Mouse (Mus musculus) spleen, postnatal 14 days (tissue): ENCODE measurements around the gene Gls.
A peak's percentile ranks its signal among the peaks of the same experiment; 100 is the strongest.

Experiments
- DNase-seq, 2 experiments: peaks; one replicate each; pipeline ENCODE4 v3.0.0; 2021 to 2022; ENCODE audit warnings: low spot score in 2 of 2

The Gls gene

DNA sequence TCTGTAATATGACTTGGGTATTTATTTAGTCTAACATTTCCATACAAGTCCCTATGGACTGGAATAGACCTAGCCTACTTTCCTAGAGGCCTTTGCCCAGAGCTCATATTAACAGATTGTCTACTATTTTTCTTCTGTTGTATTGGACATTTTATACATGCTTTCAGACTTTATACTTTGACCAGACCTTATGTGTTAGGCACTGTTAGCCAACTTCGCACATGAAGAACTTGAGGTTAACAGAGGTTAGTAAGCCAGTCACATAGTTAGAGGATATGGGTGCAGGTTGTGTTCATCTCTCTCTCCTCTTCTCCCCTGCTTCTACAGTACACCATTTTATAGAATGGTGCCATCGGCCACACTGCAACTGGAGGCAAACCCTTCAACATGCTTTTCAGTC is 75.0 kb downstream of the Gls start:
- no peak for DNase-seq

DNA sequence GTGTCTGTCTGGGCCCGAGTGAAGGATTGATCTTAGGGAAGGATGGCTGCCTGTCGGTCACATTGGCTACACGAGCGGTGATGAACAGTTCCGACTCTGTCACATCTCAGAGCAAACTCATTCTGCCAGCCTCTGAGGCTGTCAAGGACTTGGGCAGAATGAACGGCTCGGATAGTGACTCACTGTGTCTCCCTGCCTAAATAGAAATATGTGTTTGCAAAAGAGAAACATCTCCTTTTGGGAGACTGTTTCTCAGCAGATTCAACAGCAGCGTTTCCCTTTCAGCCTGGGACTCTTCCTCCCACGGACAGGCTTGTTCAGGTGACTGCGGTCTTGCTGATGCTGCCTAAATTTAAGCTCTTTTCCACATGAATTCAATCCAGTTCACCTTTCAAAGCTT is 76.7 kb downstream of the Gls start:
- no peak for DNase-seq

DNA sequence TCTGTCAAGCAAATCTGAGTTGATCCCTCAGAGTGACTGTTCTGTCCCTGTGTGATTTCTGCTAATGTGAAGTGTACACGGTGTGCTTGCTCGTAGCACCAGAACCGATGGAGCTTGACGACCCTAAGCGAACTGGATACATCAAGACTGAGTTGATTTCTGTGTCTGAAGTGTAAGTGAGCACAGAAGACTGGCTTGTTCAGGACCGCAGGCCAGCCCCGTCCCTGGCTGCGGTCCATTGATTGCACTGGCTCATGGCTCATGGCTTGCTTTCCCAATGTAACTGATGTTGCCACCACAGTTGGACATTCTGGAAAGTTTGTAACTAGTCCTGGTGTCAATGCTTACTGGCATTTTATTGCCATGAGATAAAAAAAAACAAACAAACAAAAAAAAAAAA is 78.1 kb downstream of the Gls start:
- no peak for DNase-seq

DNA sequence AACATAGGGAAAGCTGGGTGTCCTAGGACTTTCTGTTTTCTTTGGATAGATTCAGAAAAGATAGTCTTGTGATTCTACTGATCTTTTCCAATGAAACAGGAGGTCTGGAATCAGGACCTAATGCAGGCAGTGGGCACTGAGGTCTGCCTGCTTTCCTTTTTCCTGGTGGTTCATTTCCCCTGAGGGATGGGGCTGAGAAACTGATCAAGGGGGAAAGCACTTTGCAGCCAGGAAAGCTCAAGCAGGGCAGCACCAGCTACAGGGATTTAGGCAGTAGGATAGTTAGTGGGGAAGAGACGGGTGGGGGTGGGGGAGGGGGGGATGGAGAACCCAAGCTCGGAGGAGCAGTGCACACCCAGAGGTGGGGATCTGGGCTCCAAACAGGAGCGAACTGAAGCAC is 80.1 kb downstream of the Gls start:
- no peak for DNase-seq

DNA sequence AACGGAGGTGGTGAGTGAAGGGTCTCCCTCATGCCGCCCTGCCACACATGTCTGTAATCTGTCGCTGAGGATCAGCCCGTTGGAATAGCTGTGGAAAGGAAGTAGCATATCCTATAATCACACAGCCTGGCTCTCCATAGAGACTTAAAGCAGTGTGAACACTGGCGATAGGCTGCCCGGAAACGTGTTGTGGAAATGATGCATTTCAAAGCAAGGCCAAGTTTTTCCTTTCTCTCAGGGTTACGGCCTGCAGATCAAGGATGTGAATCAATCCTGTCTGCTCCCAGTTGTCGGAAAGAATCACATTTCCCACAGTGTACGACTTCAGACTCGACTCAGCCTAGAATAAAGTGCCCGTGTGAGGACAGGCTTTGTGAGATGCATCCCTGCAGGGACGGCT is 80.7 kb downstream of the Gls start:
- DNase-seq, result no peak

DNA sequence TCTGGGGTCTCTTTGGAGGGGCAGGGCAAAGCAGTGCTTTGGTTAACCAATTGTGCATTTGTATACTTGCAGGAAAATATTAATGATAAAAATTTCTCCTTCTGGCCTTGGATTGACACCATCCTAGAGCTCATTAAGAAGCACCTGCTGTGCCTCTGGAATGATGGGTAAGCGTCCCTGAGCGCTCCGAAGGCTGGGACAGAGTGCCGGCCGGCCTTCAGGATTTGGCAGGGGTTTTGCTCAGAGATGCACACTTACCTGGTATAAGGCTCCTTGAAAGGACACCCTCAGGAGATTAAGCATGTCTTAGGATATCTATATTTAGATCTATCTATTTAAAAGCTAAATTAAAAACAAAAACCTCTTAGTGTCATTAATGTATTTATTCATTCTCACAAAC is 81.9 kb downstream of the Gls start:
- DNase-seq, result no peak

DNA sequence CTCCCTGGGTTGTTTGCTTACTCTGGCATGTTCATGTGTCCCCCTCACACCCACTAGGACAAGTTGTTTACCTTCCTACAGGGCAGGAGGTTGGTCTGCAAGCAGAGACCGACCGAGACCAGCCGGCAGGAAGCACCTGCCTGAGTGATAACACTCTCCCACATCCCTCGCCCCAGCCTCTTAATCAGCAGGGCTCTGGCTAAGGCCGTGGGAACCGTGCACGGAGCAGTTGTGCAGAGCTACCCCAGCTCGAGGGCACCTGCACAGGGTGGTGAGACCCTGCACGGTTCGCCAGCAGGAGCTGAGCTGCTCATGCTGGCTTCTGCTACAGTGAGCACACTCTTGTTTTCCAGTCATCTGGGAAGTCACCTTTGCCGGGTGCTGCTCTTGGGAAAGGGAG is 82.4 kb downstream of the Gls start:
- no peak for DNase-seq

DNA sequence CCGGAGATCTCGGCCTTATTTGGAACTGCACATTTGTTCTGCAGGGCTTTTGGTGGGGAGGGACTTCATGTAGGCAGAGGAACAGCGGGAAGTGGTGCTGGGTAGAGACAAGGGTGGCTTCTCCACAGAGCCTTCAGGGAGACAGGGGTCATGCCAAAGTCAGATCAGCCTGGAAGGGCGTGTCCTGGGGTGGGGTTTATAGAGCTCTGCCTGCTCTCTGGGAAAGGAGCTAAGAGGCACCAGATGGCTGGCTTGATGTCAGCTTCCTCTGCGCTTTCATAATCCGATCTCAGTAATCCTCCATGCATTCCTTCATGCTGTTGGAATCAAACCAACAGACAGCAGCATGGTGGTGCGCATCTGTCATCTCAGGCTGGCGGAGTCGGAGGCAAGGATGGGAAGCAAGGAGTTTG is 83.1 kb downstream of the Gls start:
- DNase-seq, result no peak

DNA sequence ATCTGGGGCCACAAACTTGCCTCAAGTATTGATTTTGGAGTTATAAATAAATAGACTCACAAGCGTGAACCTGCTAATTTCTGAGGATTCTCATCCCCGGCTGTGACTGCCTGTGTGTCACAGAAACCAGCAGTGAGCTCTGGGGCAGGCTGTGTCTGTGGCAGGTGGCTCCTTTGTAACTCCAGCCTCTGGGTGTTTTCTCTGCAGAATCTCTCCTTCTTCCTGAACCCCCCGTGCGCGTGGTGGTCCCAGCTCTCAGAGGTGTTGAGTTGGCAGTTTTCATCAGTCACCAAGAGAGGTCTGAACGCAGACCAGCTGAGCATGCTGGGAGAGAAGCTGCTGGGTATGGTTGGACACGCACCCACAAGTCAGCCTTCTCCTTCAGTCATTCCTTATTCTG is 84.3 kb downstream of the Gls start:
- DNase-seq, result no peak

DNA sequence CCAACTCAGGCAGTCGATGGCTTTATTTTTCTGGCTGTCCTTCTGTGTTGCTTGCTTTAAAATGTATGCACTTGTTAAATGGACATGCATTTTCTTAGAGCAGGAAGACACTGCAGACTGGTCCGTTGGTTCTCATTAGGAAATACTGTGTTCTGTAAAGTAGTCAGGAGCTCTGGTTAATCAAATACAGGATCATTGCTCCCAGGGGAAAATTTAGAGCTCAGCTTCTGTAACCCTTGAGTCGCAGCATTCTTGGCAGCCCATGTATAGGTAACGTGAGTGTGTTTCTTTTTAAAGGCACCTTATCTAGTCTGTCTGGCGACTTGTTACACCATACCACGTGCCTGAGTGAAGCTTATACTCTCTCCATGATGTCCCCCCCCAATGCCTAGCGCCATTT is 84.9 kb downstream of the Gls start:
- no peak for DNase-seq

DNA sequence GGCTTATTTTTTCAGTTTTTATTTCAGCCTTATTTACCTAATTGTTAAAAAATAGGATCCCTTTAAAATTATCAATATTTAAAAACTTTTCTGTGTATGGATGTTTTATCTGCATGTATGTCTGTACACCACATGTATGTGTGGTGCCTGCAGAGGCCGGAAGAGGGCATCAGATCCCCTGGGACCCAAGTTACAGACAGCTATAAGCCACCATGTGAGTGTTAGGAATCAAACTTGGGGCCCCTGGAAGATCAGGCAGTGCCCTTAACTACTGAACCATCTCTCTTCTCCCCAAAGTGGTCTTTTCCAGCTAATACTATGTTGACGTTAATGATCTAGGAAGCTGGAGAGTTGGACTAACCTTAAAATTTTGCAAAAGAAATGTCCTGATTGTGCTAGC is 85.6 kb downstream of the Gls start:
- DNase-seq, result no peak

DNA sequence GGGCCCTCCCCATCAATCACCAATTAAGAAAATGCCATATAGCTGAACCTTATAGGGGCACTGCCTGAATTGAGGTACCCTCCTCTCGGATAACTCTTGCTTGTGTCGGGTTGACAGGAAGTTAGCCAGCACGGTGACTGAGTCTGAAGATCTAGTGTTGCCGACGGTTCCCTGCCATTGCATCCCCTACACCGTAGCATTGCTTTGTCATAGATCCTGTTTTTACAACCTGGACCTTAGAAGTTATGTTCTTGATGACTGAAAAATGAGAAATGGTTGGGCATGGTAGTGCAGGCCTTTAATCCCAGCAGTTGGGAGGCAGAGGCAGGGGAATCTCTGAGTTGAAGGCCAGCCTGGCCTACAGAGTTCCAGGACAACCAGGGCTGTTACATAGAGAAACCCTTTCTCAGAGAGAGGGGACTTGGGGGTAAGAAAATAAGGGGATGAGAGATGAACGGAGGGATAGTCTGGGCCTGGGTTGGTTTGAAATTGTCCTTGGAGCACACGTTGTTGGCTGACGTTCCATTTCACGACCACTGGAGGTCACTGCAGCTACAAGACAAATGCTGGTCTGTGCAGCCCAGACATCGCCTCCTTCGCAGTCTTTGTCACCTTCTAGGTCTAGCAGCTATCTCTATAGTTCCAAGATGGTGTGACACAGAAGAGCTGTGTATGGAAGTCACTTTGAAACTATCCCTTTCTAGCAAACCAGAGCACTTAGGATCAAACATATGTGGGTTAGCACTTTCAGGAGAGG is 86.6 kb downstream of the Gls start:
- peak in 1 of 2 experiments; percentile 27 for DNase-seq

DNA sequence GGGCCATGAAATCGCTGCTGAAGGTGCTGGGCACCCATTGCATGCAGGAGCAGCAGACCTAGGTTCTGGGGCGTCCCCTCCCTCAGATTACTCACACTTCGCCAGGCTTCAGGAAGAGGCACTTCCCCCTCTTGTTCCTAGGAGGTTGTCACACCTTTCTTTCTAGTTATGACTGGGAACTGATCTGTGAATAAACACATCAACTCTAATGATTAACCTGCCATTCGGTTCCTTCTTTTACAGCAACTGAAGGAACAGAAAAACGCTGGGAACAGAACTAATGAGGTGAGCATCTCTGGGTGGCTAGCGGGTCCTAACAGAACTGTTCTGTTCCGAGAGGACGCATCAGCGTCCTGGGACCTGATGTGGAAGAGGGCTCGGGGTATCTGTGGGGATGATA is 88.1 kb downstream of the Gls start:
- DNase-seq, result no peak

DNA sequence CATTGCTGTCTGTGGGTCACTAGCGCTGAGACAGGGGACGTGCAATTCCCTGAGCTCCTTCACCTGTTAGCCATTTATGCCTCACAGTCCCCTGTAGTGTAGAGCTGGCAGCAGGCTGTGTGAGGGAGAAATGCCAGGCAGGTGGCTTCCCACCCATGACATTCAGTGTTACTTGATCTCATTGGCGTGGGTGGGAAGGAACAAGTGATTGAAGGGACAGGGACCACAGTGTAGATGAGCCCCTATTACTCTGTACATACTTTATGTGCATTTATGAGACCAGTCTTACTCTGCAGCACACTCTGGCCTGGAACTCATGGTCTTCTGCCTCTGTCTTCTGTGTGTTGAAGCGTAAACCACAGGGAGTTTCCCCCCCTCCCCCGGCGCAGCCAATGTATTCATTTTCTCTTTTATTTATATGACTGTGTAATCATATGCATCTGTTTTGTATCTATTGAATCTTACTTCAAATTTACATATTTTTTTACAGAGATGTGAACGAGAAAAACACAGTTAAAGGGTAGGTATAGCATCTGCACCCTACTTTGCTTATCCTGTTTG is 89.4 kb downstream of the Gls start:
- DNase-seq, result no peak

DNA sequence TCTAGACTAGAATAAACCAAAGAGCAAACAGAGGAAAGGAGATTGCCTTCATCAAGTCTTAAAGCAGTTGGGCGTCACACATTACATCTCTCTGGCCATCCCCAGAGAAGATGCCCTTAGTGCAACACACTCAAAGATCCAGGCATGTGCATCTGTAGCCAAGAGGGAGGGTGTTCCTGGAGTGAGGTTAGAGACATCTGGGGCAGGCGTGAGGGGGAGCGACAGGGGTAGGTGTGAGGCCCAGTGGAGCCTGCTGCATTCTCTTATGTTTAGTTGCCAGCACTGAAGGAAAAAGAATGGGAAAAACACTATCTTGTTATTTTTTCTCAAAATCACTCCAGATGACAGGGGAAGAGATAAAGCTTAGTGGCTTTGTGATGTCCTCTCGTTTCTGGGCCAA is 89.8 kb downstream of the Gls start:
- no peak for DNase-seq

DNA sequence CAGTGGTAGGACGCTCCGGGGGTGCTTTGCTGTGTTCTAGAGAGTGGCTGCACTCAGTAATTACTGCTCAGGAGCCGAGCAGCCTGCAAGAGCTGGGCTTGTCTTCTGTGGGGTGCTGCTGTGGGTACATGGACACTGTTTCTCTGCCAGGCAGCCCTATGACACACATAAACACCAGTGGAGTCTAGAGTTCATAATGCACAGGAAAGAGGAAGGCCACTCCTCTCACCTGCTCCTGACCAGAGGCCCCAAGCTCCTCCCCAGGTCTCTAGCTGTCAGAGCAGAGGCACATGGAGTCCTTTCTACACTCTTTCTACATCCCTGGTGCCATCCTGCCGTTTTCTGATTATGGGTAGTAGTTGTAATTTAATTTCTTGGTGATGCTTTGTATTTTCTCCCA is 90.9 kb downstream of the Gls start:
- DNase-seq, result no peak

DNA sequence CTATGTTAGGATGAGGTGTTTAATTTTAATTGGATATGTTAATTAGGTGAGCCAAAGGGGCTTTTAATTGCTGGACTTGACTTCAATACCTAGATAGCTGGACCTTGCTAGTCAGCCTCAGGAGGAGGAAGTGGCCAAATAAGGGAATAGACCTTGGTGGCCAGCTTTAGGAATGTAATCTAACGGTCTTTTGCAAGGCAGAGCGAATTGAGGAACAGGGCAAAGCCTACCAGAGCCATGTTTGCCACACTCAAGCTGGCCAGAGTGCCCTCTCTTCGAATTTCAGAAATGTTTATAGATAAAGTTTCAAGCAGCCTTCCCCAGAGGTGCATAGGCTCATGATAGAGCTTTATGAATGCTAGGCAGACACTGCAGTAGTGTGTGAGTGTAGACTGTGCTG is 91.5 kb downstream of the Gls start:
- no peak for DNase-seq

DNA sequence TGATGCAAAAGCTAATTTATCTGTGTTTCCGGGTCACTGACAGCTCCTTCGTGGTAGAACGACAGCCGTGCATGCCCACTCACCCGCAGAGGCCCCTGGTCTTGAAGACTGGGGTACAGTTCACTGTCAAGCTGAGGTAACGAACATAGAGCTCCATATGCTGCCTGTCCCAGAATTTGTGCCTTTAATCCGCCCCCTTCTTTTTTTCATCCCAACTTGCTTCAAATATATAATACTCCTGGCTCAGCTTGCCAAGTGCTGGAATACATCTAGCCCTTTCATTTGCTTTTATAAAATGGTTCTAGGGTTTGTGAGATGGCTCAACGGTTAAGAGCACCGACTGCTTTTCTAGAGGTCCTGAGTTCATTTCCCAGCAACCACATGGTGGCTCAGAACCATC is 92.5 kb downstream of the Gls start:
- DNase-seq, result no peak

DNA sequence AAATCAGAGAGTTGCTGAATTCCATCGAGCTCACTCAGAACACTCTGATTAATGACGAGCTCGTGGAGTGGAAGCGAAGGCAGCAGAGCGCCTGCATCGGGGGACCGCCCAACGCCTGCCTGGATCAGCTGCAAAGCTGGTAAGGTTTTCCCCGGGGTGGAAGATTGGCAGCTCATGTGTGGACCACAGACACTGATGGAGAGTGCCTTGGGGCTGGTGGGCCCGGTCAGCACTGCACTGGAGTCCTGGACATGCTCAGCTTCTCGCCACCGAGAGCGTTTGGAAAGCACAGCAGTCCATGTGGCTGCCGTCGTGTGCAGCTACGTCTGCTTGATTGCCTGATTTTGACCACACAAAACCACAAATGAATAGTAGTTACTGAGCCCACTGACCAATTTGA is 95.7 kb downstream of the Gls start:
- no peak for DNase-seq

DNA sequence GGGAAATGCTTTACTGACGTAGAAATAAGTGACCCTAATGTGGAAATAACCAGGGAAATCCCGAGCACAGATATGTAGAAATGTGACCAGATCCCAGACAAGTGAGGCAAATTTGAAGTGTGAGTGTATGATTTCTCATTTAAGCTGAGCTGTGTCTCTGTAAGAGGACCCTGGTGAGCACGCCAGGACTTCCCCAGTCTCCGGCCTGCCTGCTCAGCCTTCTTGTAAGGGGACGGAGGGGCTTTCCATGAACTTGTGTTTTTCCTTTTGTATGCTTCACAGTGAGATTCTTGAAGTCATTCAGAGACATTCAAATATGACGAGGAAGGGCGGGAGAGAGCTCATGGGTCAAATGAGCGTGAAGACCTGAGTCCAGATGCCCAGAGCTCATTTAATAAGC is 99.8 kb downstream of the Gls start:
- DNase-seq, result no peak

DNA sequence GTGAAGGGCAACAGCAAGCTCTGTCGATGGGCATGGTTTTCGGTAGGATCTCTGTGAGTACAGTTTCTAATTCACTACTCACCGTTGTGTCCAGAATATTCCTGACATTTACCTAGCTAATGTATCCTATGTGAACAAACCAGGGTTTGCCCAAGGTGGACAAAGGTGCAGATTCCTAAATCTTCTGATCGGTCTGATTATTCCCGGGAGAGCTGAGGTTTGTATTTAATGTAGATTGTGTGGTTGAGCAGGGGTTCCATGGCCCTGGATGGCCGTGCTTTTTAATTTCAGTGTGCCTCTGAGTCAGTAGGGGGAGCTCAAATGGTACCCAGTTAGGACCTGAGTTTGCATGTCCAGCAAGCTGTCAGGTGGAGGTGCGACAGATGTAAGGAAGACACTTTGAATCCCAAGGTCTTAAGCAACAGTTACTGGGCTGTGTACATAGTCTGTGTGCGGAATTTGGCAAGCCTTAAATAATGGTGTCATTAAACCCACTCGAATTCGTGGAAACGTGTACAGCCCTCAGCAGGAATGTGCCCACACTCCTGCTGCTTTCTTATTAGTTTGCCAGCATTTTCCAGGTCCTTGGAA is 101.2 kb downstream of the Gls start:
- no peak for DNase-seq

DNA sequence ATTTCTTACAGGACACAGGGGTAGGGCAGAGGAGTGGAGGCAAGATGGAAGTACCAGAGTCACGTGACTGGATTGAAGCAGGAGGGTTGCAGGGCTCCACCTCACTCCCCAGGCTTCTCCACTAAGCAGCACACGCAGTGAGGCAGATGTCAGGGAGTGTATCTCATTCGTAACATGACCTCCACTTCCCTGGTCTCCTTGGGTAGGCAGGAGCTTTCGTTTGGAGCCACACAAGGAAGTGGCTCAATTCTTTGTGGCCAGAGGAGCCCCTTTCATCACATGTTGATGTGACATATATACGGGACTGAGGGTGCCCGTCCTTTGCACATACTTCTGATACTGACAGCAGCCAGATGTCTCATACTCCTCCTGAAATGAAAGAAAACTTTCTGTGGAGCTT is 103.2 kb downstream of the Gls start:
- DNase-seq, result no peak

DNA sequence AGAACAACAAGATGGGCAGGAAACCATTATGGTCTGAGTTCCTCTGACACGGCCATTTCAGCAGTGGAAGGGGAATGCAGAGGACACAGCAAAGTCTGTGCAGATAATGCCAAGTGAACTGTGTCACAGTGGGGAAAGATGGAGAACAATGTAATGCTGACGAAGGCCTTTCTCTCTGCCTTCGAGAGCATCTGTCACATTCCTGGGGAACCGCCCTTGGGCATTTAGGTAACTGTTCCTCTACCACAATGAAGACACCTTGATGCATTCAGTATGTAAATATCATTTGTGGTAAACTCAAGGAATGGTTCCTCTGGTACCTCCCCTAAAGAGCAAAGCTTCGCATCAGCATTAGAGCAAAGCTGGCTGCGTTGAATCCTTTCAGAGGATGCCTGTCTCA is 105.7 kb downstream of the Gls start:
- DNase-seq, result no peak

DNA sequence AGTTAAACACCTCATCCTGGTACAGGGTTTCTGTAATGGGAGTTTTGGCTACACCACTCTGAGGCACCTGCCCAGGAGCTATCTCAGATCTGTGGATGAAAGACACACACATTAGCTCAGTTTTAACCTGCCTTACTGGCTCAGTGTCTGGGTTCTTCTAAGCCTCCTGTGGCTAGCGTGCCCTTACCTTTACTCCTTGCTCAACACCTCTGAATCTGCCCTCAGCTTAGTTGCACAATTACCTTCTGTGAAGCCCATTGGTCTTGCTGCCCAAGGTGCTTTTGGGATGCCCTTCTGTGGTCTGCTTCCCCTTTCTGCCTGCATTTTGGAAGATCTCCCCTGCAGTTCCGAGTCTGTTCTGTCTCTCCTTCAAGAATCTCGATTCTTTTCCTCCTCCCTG is 108.2 kb downstream of the Gls start:
- DNase-seq, result no peak
